Mouse (Mus musculus) heart, embryonic 15.5 days (tissue): Measurements from ENCODE around the gene Cldn34b2. TPM values are rescaled to one million over a fixed set of nuclear protein-coding genes. Genes with fewer than 3 reads are reported as not detected.
"Not testable (repeated sequence)": the region's sequence is repeated elsewhere in the genome, so short reads cannot be mapped to it uniquely, and the experiment has no call there.

Source experiments
- ATAC-seq: fragments of 200-750 bp; cut with Nextera tagmentation; replicated peaks from 2 replicates; pipeline ENCODE4 v1.8.0; 2017; ENCODE audit warnings: low read depth, moderate TSS enrichment; ENCODE audit not compliant: insufficient number of reproducible peaks, insufficient read depth, low FRiP score
- H3K27ac ChIP-seq: fragments of 300-500 bp; sonication (generic); 2 replicates; pipeline ENCODE4 v1.5.1; 2015; ENCODE audit warnings: mild to moderate bottlenecking, inconsistent platforms
- H3K27me3 ChIP-seq: fragments of 300-500 bp; sonication (generic); 2 replicates; pipeline ENCODE4 v1.6.1; 2015; ENCODE audit warnings: inconsistent platforms
- H3K36me3 ChIP-seq: fragments of 300-500 bp; sonication (generic); 2 replicates; pipeline ENCODE4 v1.6.1; 2015; ENCODE audit warnings: mild to moderate bottlenecking, inconsistent platforms
- H3K4me1 ChIP-seq: fragments of 300-500 bp; sonication (generic); replicated peaks from 2 replicates; pipeline ENCODE4 v1.6.1; 2015; ENCODE audit warnings: inconsistent platforms
- H3K4me2 ChIP-seq: fragments of 300-500 bp; sonication (generic); 2 replicates; pipeline ENCODE4 v1.6.1; 2015; ENCODE audit warnings: inconsistent platforms, mild to moderate bottlenecking, moderate library complexity
- H3K4me3 ChIP-seq: fragments of 300-500 bp; sonication (generic); 2 replicates; pipeline ENCODE4 v1.5.1; 2015; ENCODE audit warnings: mild to moderate bottlenecking, inconsistent platforms
- H3K9ac ChIP-seq: fragments of 300-500 bp; sonication (generic); 2 replicates; pipeline ENCODE4 v1.6.1; 2015; ENCODE audit warnings: mild to moderate bottlenecking, inconsistent platforms
- H3K9me3 ChIP-seq: fragments of 300-500 bp; sonication (generic); replicated peaks from 2 replicates; pipeline ENCODE4 v1.6.1; 2016; ENCODE audit warnings: inconsistent platforms
- whole genome bisulfite sequencing: fragments of 180-500 bp; shearing (Covaris S2); methylation state at CpG from one replicate; pipeline ENCODE4 v1.1.7; 2015; ENCODE audit warnings: mixed read lengths; 5-methylcytosine and 5-hydroxymethylcytosine counted together
- polyA plus RNA-seq: library from polyadenylated mRNA; unstranded; fragments of >200 nt; fragmentation: Nextera tagmentation; extraction: Ambion mirVana; gene quantifications from 2 replicates; pipeline ENCODE4 v1.2.1, GENCODE M21; 2015

Gene Cldn34b2
- polyA plus RNA-seq: not detected in 2 replicates

GRCm38 (mm10) chrX:155128312-155128711 lies at the start of gene Cldn34b2:
Gene Cldn34b2, minus strand, starts transcription at chrX:155128412.
- not testable (repeated sequence) for H3K9ac ChIP-seq, H3K9me3 ChIP-seq, H3K4me1 ChIP-seq, ATAC-seq, H3K4me2 ChIP-seq, H3K27me3 ChIP-seq, H3K27ac ChIP-seq, H3K36me3 ChIP-seq, H3K4me3 ChIP-seq
- WGBS: 66% methylated on average over 3 of the region's 3 CpGs

- Histone ChIP-seq H3K27me3 (no peaks in the 10 kb centered on the region), H3K4me1 (no peaks in the 10 kb centered on the region), H3K4me2 (no peak overlapping the region), H3K36me3 (no peaks in the 10 kb centered on the region), H3K27ac (no peak overlapping the region), H3K9me3 (no peaks in the 10 kb centered on the region), H3K4me3 (no peak overlapping the region), H3K9ac (no peak overlapping the region)
- ATAC-seq: no peak
- WGBS: 60% methylated on average over 2 of the region's 2 CpGs
These were observed 49.4 kb upstream of the Cldn34b2 start for GRCm38 (mm10) chrX:155177640-155178039.

GRCm38 (mm10) chrX:155177230-155177629 lies 49.0 kb upstream of the Cldn34b2 start:
- 73% methylated on average over 2 of the region's 2 CpGs for WGBS
- no peak for ATAC-seq
- Histone ChIP-seq H3K4me3 (no peak overlapping the region), H3K27me3 (no peaks in the 10 kb centered on the region), H3K9me3 (no peaks in the 10 kb centered on the region), H3K9ac (no peak overlapping the region), H3K36me3 (no peaks in the 10 kb centered on the region), H3K4me2 (no peak overlapping the region), H3K27ac (no peak overlapping the region), H3K4me1 (no peaks in the 10 kb centered on the region)

- Histone ChIP-seq H3K27ac (no peak overlapping the region), H3K9me3 (no peaks in the 10 kb centered on the region), H3K36me3 (no peaks in the 10 kb centered on the region), H3K27me3 (no peaks in the 10 kb centered on the region), H3K4me1 (no peaks in the 10 kb centered on the region), H3K4me3 (no peak overlapping the region), H3K9ac (no peak overlapping the region), H3K4me2 (no peak overlapping the region)
- 62% methylated on average over 4 of the region's 4 CpGs for WGBS
- no peak for ATAC-seq
These were observed 47.4 kb upstream of the Cldn34b2 start for GRCm38 (mm10) chrX:155175568-155175967.

- Histone ChIP-seq H3K36me3 (no peaks in the 10 kb centered on the region), H3K4me1 (no peaks in the 10 kb centered on the region), H3K9me3 (no peaks in the 10 kb centered on the region), H3K27ac (no peak overlapping the region), H3K9ac (no peak overlapping the region), H3K4me2 (no peak overlapping the region), H3K4me3 (no peak overlapping the region), H3K27me3 (no peaks in the 10 kb centered on the region)
- no peak for ATAC-seq
These were observed 44.1 kb upstream of the Cldn34b2 start for GRCm38 (mm10) chrX:155172310-155172709.

GRCm38 (mm10) chrX:155171754-155172153 lies 43.5 kb upstream of the Cldn34b2 start:
- H3K9ac ChIP-seq: no peak overlapping the region
- no peak overlapping the region for H3K27ac ChIP-seq
- H3K9me3 ChIP-seq: no peaks in the 10 kb centered on the region
- WGBS: 64% methylated on average over 1 of the region's 1 CpGs
- ATAC-seq: no peak
- H3K36me3 ChIP-seq: no peaks in the 10 kb centered on the region
- no peaks in the 10 kb centered on the region for H3K4me1 ChIP-seq
- no peak overlapping the region for H3K4me2 ChIP-seq
- no peaks in the 10 kb centered on the region for H3K27me3 ChIP-seq
- no peak overlapping the region for H3K4me3 ChIP-seq

GRCm38 (mm10) chrX:155169886-155170285 lies 41.7 kb upstream of the Cldn34b2 start:
- Histone ChIP-seq H3K9ac (no peak overlapping the region), H3K4me3 (no peak overlapping the region), H3K4me1 (no peaks in the 10 kb centered on the region), H3K4me2 (no peak overlapping the region), H3K27me3 (no peaks in the 10 kb centered on the region), H3K27ac (no peak overlapping the region), H3K36me3 (no peaks in the 10 kb centered on the region), H3K9me3 (no peaks in the 10 kb centered on the region)
- no peak for ATAC-seq
- WGBS: 93% methylated on average over 8 of the region's 8 CpGs

- Histone ChIP-seq H3K4me3 (no peak overlapping the region), H3K27me3 (no peaks in the 10 kb centered on the region), H3K9me3 (no peaks in the 10 kb centered on the region), H3K4me1 (no peaks in the 10 kb centered on the region), H3K27ac (no peak overlapping the region), H3K4me2 (no peak overlapping the region), H3K36me3 (no peaks in the 10 kb centered on the region), H3K9ac (no peak overlapping the region)
- ATAC-seq: no peak
- WGBS: 81% methylated on average over 3 of the region's 3 CpGs
These were observed 39.5 kb upstream of the Cldn34b2 start for GRCm38 (mm10) chrX:155167667-155168066.

GRCm38 (mm10) chrX:155166313-155166712 lies 38.1 kb upstream of the Cldn34b2 start:
- Histone ChIP-seq H3K27me3 (no peaks in the 10 kb centered on the region), H3K4me1 (no peaks in the 10 kb centered on the region), H3K36me3 (no peaks in the 10 kb centered on the region), H3K27ac (no peak overlapping the region), H3K4me2 (no peak overlapping the region), H3K9me3 (no peaks in the 10 kb centered on the region), H3K9ac (no peak overlapping the region), H3K4me3 (no peak overlapping the region)
- 75% methylated on average over 2 of the region's 2 CpGs for WGBS
- ATAC-seq: no peak

- Histone ChIP-seq H3K36me3 (no peaks in the 10 kb centered on the region), H3K9ac (no peak overlapping the region), H3K27ac (no peak overlapping the region), H3K27me3 (no peaks in the 10 kb centered on the region), H3K4me3 (no peak overlapping the region), H3K4me1 (no peaks in the 10 kb centered on the region), H3K4me2 (no peak overlapping the region), H3K9me3 (no peaks in the 10 kb centered on the region)
- 44% methylated on average over 1 of the region's 1 CpGs for WGBS
- ATAC-seq: no peak
These were observed 35.3 kb upstream of the Cldn34b2 start for GRCm38 (mm10) chrX:155163553-155163952.

GRCm38 (mm10) chrX:155151868-155152267 lies 23.7 kb upstream of the Cldn34b2 start:
- WGBS: 68% methylated on average over 1 of the region's 1 CpGs

GRCm38 (mm10) chrX:155144718-155145117 lies 16.5 kb upstream of the Cldn34b2 start:
- no peak overlapping the region for H3K4me3 ChIP-seq
- no peak for ATAC-seq
- WGBS: 10% methylated on average over 3 of the region's 3 CpGs
- no peak overlapping the region for H3K9ac ChIP-seq
- no peaks in the 10 kb centered on the region for H3K27me3 ChIP-seq
- H3K4me1 ChIP-seq: no peaks in the 10 kb centered on the region
- H3K9me3 ChIP-seq: no peaks in the 10 kb centered on the region
- no peak overlapping the region for H3K27ac ChIP-seq
- H3K4me2 ChIP-seq: no peak overlapping the region
- H3K36me3 ChIP-seq: no peaks in the 10 kb centered on the region

More at GRCm38 (mm10) chrX:155151868-155152267, 23.7 kb upstream of the Cldn34b2 start:
- no peak for ATAC-seq
- H3K4me1 ChIP-seq: no peaks in the 10 kb centered on the region
- H3K9ac ChIP-seq: no peak overlapping the region
- H3K36me3 ChIP-seq: no peaks in the 10 kb centered on the region
- no peaks in the 10 kb centered on the region for H3K27me3 ChIP-seq
- no peak overlapping the region for H3K4me3 ChIP-seq
- H3K9me3 ChIP-seq: no peaks in the 10 kb centered on the region
- no peak overlapping the region for H3K27ac ChIP-seq
- H3K4me2 ChIP-seq: no peak overlapping the region
